Mouse (Mus musculus) thymus, adult 2 months (tissue): ENCODE measurements around the gene Greb1. TPM values are rescaled to one million over a fixed set of nuclear protein-coding genes. Genes with fewer than 3 reads are reported as not detected.

ENCODE experiments used
- DNase-seq: peaks from one replicate; pipeline ENCODE4 v3.0.0; 2021
- H3K27ac ChIP-seq: fragments of 200-500 bp; 2 replicates; pipeline ENCODE4 v1.5.1; 2012; ENCODE audit warnings: low read length, control low read depth; ENCODE audit not compliant: control insufficient read depth, insufficient read depth
- H3K27me3 ChIP-seq: fragments of 200-500 bp; 2 replicates; pipeline ENCODE4 v1.6.1; 2012; ENCODE audit warnings: mild to moderate bottlenecking, low read length, moderate library complexity, mixed read lengths; ENCODE audit not compliant: control insufficient read depth, insufficient read depth
- H3K36me3 ChIP-seq: fragments of 200-500 bp; 2 replicates; pipeline ENCODE4 v1.6.1; 2012; ENCODE audit warnings: mild to moderate bottlenecking, low read length, moderate library complexity; ENCODE audit not compliant: control insufficient read depth, insufficient read depth
- H3K4me1 ChIP-seq: fragments of 200-500 bp; replicated peaks from 2 replicates; pipeline ENCODE4 v1.6.1; 2012; ENCODE audit warnings: low read length; ENCODE audit not compliant: control insufficient read depth, insufficient read depth
- H3K4me3 ChIP-seq: fragments of 200-500 bp; 2 replicates; pipeline ENCODE4 v1.5.1; 2012; ENCODE audit warnings: mild to moderate bottlenecking, low read length, control low read depth, moderate library complexity; ENCODE audit not compliant: control insufficient read depth, insufficient read depth
- CTCF ChIP-seq: fragments of 200-500 bp; IDR thresholded peaks from 2 replicates; pipeline ENCODE4 v1.5.1; 2012; ENCODE audit warnings: mild to moderate bottlenecking, control low read depth, low read length, moderate library complexity, borderline replicate concordance; ENCODE audit not compliant: control insufficient read depth, poor library complexity, insufficient read depth; ENCODE audit errors: extremely low read depth
- POLR2A ChIP-seq: fragments of 200-500 bp; IDR thresholded peaks from 2 replicates; pipeline ENCODE4 v1.6.1; 2012; ENCODE audit warnings: mild to moderate bottlenecking, low read length, control low read depth, moderate library complexity; ENCODE audit not compliant: control insufficient read depth, poor library complexity, insufficient read depth; ENCODE audit errors: extremely low read depth
- WGBS: fragments of 180-500 bp; shearing (Covaris S2); methylation state at CpG from one replicate; pipeline ENCODE4 v1.1.7; 2018; 5-methylcytosine and 5-hydroxymethylcytosine counted together
- polyA plus RNA-seq: library from polyadenylated mRNA; depleted of rRNA; stranded (reverse); fragments of >200 nt; gene quantifications from 2 replicates; pipeline ENCODE4 v1.2.3, GENCODE M21; 2012; rRNA removed

Greb1 gene
- polyA plus RNA-seq = 1.2 and 10.6 TPM in 2 replicates

- H3K27ac ChIP-seq = no peak within 1 kb of the TSS
- H3K4me3 ChIP-seq = no peak within 1 kb of the TSS
- H3K4me1 ChIP-seq = no peaks in the 10 kb centered on the region; the same call in 1 of the 2 replicates
- WGBS = 2% methylated on average over 52 of the region's 53 CpGs
- no peaks in the 10 kb centered on the region for H3K36me3 ChIP-seq
- TF ChIP-seq POLR2A = no peak
- no peak for TF ChIP-seq CTCF
- peaks cover 12% of the 10 kb centered on the region; the same call in 1 of the 2 replicates for H3K27me3 ChIP-seq
- DNase-seq = no peak
Observed at GRCm38 (mm10) chr12:16800259-16800958, at the start of gene Greb1. TSS of gene Greb1 (minus strand) at chr12:16800886.

GRCm38 (mm10) chr12:16849821-16850220, 49.1 kb upstream of the Greb1 start:
- Histone ChIP-seq H3K4me1 (no peaks in the 10 kb centered on the region), H3K4me3 (no peak overlapping the region), H3K36me3 (no peaks in the 10 kb centered on the region), H3K27me3 (no peaks in the 10 kb centered on the region), H3K27ac (no peak overlapping the region)
- WGBS = 31% methylated on average over 2 of the region's 2 CpGs
- no peak for TF ChIP-seq CTCF
- no peak for TF ChIP-seq POLR2A
- no peak for DNase-seq

- H3K4me1 ChIP-seq = no peaks in the 10 kb centered on the region
- 96% methylated on average over 2 of the region's 2 CpGs for WGBS
Observed at GRCm38 (mm10) chr12:16848501-16848900, 47.8 kb upstream of the Greb1 start.

DNA sequence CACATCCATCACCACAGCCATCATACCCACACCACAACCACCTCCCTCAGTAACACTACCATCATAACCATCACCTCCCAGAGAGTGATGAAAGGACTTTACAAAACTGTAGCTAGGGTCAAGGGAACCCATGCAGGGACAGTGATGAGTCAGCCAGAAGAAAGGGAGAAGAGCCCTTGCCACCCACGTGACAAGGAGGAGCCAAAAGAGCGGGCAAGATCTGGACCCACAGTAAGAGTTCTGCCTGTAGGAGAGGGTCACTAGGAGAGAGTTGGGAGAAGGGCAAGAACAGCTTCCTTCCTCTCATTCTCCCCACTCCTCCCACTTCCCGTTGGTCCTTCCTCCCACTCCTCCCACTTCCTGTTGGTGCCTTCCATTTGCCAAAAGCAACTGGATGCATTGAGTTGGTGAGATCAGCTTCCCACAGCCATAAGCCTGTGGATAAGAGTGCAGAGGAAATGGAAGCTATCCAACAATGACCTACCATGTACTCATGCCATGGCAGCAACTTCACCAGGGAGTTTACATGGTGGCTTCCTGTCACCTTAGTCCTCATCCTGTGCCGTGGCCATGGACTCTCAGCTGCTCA, 46.6 kb upstream of the Greb1 start:
- Histone ChIP-seq H3K27me3 (no peaks in the 10 kb centered on the region), H3K4me3 (no peak overlapping the region), H3K27ac (no peak overlapping the region), H3K36me3 (no peaks in the 10 kb centered on the region), H3K4me1 (no peaks in the 10 kb centered on the region)
- no peak for DNase-seq
- WGBS = 71% methylated on average over 4 of the region's 4 CpGs
- no peak for TF ChIP-seq POLR2A
- no peak for TF ChIP-seq CTCF

More at GRCm38 (mm10) chr12:16848501-16848900, 47.8 kb upstream of the Greb1 start:
- Histone ChIP-seq H3K4me3 (no peak overlapping the region), H3K36me3 (no peaks in the 10 kb centered on the region), H3K27ac (no peak overlapping the region), H3K27me3 (no peaks in the 10 kb centered on the region)
- DNase-seq = no peak
- TF ChIP-seq POLR2A = no peak

DNA sequence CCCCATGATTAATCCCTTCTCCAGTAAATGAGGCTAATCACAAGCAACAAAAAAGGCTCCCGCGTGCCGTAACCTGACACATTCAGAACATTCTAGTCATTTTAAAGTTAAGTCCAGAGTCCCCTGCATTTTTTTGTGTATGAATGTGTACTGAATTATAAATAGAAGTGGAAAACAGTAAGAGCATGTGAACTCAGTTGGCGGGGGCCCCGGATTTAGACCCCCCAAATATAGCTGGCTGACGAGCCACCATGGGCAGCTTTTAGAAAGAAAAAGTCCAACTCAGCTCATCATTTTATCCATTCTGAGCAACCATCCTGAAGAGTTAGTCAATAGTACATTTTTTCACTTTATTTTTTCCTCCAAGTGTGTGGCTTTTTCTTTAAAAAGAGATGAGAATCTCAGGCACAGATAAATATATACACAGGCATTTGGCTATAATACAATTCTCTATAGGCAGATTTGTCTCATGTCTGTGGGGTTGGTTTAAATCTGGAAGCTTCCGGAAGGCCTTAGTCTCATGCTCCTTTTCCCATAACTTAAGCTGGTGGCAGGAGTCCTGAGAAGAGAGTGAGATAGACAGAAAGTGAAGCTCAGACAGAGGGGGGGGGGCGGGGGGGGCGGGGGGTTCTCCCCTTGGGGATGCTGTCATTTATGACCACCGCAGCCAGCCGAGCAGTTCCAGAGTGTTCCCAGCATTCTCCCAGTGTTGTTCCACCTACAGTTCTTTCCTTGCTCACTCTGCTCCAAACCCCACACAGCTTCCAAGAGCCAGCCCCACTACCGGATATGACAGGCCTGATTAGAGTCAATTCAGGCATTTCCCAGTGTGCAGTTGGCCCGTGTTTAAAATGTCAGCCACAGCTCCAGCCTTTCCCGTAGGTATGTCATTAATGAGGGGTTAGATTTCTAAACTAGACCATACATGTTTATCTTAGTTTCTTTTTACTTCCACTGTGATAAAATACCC, 44.2 kb upstream of the Greb1 start:
- Histone ChIP-seq H3K27me3 (no peaks in the 10 kb centered on the region), H3K36me3 (no peaks in the 10 kb centered on the region), H3K27ac (no peak overlapping the region), H3K4me1 (no peaks in the 10 kb centered on the region), H3K4me3 (no peak overlapping the region)
- TF ChIP-seq CTCF = no peak
- no peak for TF ChIP-seq POLR2A
- 89% methylated on average over 14 of the region's 14 CpGs for WGBS
- DNase-seq = no peak
